23 mouse cellular contexts compared by ENCODE assay signal in the genomic region with DNA sequence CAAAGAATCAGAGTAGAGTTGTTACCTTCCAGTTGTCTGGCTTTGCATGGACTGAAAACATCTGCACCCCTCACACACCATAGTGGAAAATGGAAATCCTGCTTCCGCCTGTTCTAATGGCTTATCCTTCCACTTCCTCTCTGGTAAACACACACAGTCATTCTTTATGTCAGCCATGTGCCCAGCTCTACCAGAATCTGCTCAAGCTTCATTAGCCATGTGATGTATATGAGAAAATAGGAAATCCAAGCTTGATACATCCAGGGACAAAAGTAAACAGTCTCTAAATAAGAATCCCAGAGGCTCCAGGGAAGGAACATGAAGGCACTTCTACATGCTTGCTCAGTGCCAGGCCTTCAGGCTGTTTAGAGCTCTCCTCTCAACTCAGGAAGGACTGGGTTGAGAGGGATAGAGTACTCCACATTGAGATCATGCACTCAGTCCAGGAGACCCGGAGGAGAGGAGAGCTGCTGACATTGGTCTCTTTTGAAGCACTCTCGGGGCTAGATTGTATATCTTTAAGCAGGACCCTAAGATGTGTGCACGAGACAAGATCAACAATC.
"Had no signal": no experiment of that assay in that cellular context is flagged by ENCODE, and none has a peak within 500 bp of the region (broad histone marks: within the 10 kb centered on the region; RNA-seq: fewer than 3 reads in every experiment).

No protein-coding gene starts in this region.

- H3K36me3 ChIP-seq: heart, embryonic 13.5 days; heart, embryonic 15.5 days; hindbrain, embryonic 13.5 days; hindbrain, embryonic 15.5 days; limb, embryonic 13.5 days; limb, embryonic 15.5 days had no signal

- H3K27ac ChIP-seq: heart, adult 2 months; heart, embryonic 13.5 days; heart, embryonic 15.5 days; hindbrain, embryonic 13.5 days; hindbrain, embryonic 15.5 days; hindbrain, postnatal 0 days; limb, embryonic 13.5 days; limb, embryonic 15.5 days had no signal

- ATAC-seq: forebrain, postnatal 0 days; hindbrain, postnatal 0 days; intestine, embryonic 16.5 days had no signal

- H3K27me3 ChIP-seq: heart, embryonic 13.5 days; heart, embryonic 15.5 days; hindbrain, embryonic 13.5 days; hindbrain, embryonic 15.5 days; limb, embryonic 13.5 days; limb, embryonic 15.5 days had no signal

- H3K4me2 ChIP-seq: heart, embryonic 11.5 days; heart, embryonic 13.5 days; heart, embryonic 15.5 days; hindbrain, embryonic 13.5 days; hindbrain, embryonic 15.5 days; limb, embryonic 13.5 days; limb, embryonic 15.5 days had no signal

- H3K4me3 ChIP-seq: heart, adult 2 months; heart, embryonic 13.5 days; heart, embryonic 15.5 days; hindbrain, embryonic 13.5 days; hindbrain, embryonic 15.5 days; limb, embryonic 13.5 days; limb, embryonic 15.5 days had no signal

- DNase-seq: forebrain, postnatal 0 days; gastrocnemius, postnatal 14 days; gastrocnemius, postnatal 36 days; heart, adult 11 months; heart, adult 2 months; heart, postnatal 14 days; heart, postnatal 36 days; kidney, adult 18-20 months; kidney, adult 8-10 months; kidney, postnatal 14 days; kidney, postnatal 36 days; layer of hippocampus, adult 9-11 months; layer of hippocampus, postnatal 36 days; left cerebral cortex, postnatal 4 days had no signal

- H3K9ac ChIP-seq: forebrain, postnatal 0 days; heart, embryonic 13.5 days; heart, embryonic 15.5 days; hindbrain, embryonic 13.5 days; hindbrain, embryonic 15.5 days; limb, embryonic 13.5 days; limb, embryonic 15.5 days had no signal

- H3K4me1 ChIP-seq: heart, embryonic 13.5 days; heart, embryonic 15.5 days; hindbrain, embryonic 13.5 days; hindbrain, embryonic 15.5 days; limb, embryonic 13.5 days; limb, embryonic 15.5 days had no signal

- H3K9me3 ChIP-seq: heart, embryonic 15.5 days; hindbrain, embryonic 13.5 days; hindbrain, embryonic 15.5 days; limb, embryonic 13.5 days; limb, embryonic 15.5 days had no signal
